Mouse (Mus musculus) stomach, embryonic 16.5 days (tissue): ENCODE results near the gene Hist3h2ba. TPM values are rescaled to one million over a fixed set of nuclear protein-coding genes. Genes with fewer than 3 reads are reported as not detected.

Experiments used
- ATAC-seq: fragments of 200-750 bp; cut with Nextera tagmentation; 2 replicates; pipeline ENCODE4 v1.8.0; 2017; ENCODE audit warnings: moderate number of reproducible peaks, moderate TSS enrichment; ENCODE audit not compliant: insufficient read depth, low FRiP score
- H3K27ac ChIP-seq: fragments of 300-500 bp; sonication (generic); 2 replicates; pipeline ENCODE4 v1.5.1; 2014; ENCODE audit warnings: low read length
- H3K27me3 ChIP-seq: fragments of 300-500 bp; sonication (generic); 2 replicates; pipeline ENCODE4 v1.6.1; 2014; ENCODE audit warnings: low read length, control low read depth, mixed read lengths; ENCODE audit not compliant: control insufficient read depth, insufficient read depth
- H3K36me3 ChIP-seq: fragments of 300-500 bp; sonication (generic); 2 replicates; pipeline ENCODE4 v1.6.1; 2014; ENCODE audit warnings: low read length; ENCODE audit not compliant: control insufficient read depth, insufficient read depth
- H3K4me1 ChIP-seq: fragments of 300-500 bp; sonication (generic); 2 replicates; pipeline ENCODE4 v1.6.1; 2014; ENCODE audit warnings: low read length, control low read depth, mixed read lengths; ENCODE audit not compliant: control insufficient read depth, insufficient read depth
- H3K4me2 ChIP-seq: fragments of 300-500 bp; sonication (generic); 2 replicates; pipeline ENCODE4 v1.6.1; 2014; ENCODE audit warnings: low read depth, low read length, mixed read lengths
- H3K4me3 ChIP-seq: fragments of 300-500 bp; sonication (generic); replicated peaks from 2 replicates; pipeline ENCODE4 v1.5.1; 2014; ENCODE audit warnings: mild to moderate bottlenecking, low read length
- H3K9ac ChIP-seq: fragments of 300-500 bp; sonication (generic); 2 replicates; pipeline ENCODE4 v1.6.1; 2014; ENCODE audit warnings: low read length
- H3K9me3 ChIP-seq: fragments of 300-500 bp; sonication (generic); replicated peaks from 2 replicates; pipeline ENCODE4 v1.6.1; 2016; ENCODE audit warnings: low read length, control low read depth; ENCODE audit not compliant: control insufficient read depth
- WGBS: fragments of 180-500 bp; shearing (Covaris S2); extraction: QIAGEN DNeasy Blood & Tissue Kit; methylation state at CpG from one replicate; pipeline ENCODE4 v1.1.7; 2014; 5-methylcytosine and 5-hydroxymethylcytosine counted together
- polyA plus RNA-seq: library from polyadenylated mRNA; unstranded; fragments of >200 nt; fragmentation: Nextera tagmentation; extraction: Ambion mirVana; gene quantifications from 2 replicates; pipeline ENCODE4 v1.2.1, GENCODE M21; 2015

The Hist3h2ba gene
- polyA plus RNA-seq, 1 experiment from 2014 or later: 50.7 TPM

GRCm38 (mm10) chr11:58989166-58989565 is 40.4 kb downstream of the Hist3h2ba start:
- no peak for ATAC-seq
- no peaks in the 10 kb centered on the region for H3K9me3 ChIP-seq
- no peak overlapping the region for H3K27ac ChIP-seq
- peaks cover 19% of the 10 kb centered on the region for H3K36me3 ChIP-seq
- 93% methylated on average over 4 of the region's 4 CpGs for WGBS
- no peaks in the 10 kb centered on the region for H3K27me3 ChIP-seq
- no peak overlapping the region for H3K4me2 ChIP-seq
- 0 out of 2 replicates have a peak, but pooled peaks cover 2% of the 10 kb centered on the region for H3K4me1 ChIP-seq
- no peak overlapping the region for H3K9ac ChIP-seq
- H3K4me3 ChIP-seq: no peak overlapping the region

- Histone ChIP-seq H3K9ac (no peak overlapping the region), H3K27me3 (0 out of 2 replicates have a peak, but pooled peaks cover 6% of the 10 kb centered on the region), H3K27ac (no peak overlapping the region), H3K36me3 (peaks cover 13% of the 10 kb centered on the region; the same call in 1 of the 2 replicates), H3K9me3 (no peaks in the 10 kb centered on the region), H3K4me3 (no peak overlapping the region), H3K4me2 (no peak overlapping the region), H3K4me1 (peaks cover 8% of the 10 kb centered on the region; the same call in 1 of the 2 replicates)
- no peak for ATAC-seq
- 84% methylated on average over 17 of the region's 17 CpGs for WGBS
These were observed 41.4 kb downstream of the Hist3h2ba start for GRCm38 (mm10) chr11:58990141-58990540.

- no peak overlapping the region for H3K27ac ChIP-seq
- WGBS: 76% methylated on average over 9 of the region's 9 CpGs
- no peak for ATAC-seq
These were observed 42.1 kb downstream of the Hist3h2ba start for GRCm38 (mm10) chr11:58990794-58991193.

GRCm38 (mm10) chr11:58991911-58992310 is 43.2 kb downstream of the Hist3h2ba start:
- H3K9me3 ChIP-seq: no peaks in the 10 kb centered on the region
- 69% methylated on average over 3 of the region's 3 CpGs for WGBS
- H3K27ac ChIP-seq: no peak overlapping the region
- H3K4me3 ChIP-seq: no peak overlapping the region
- H3K4me2 ChIP-seq: no peak overlapping the region
- 0 out of 2 replicates have a peak, but pooled peaks cover 8% of the 10 kb centered on the region for H3K27me3 ChIP-seq
- peaks cover 8% of the 10 kb centered on the region; the same call in 1 of the 2 replicates for H3K4me1 ChIP-seq
- no peak overlapping the region for H3K9ac ChIP-seq
- no peak for ATAC-seq
- H3K36me3 ChIP-seq: peaks cover 13% of the 10 kb centered on the region; the same call in 1 of the 2 replicates

More at GRCm38 (mm10) chr11:58990794-58991193, 42.1 kb downstream of the Hist3h2ba start:
- Histone ChIP-seq H3K4me2 (no peak overlapping the region), H3K9ac (no peak overlapping the region), H3K27me3 (0 out of 2 replicates have a peak, but pooled peaks cover 8% of the 10 kb centered on the region), H3K9me3 (no peaks in the 10 kb centered on the region), H3K4me3 (no peak overlapping the region), H3K36me3 (peaks cover 13% of the 10 kb centered on the region; the same call in 1 of the 2 replicates), H3K4me1 (peaks cover 8% of the 10 kb centered on the region; the same call in 1 of the 2 replicates)

DNA sequence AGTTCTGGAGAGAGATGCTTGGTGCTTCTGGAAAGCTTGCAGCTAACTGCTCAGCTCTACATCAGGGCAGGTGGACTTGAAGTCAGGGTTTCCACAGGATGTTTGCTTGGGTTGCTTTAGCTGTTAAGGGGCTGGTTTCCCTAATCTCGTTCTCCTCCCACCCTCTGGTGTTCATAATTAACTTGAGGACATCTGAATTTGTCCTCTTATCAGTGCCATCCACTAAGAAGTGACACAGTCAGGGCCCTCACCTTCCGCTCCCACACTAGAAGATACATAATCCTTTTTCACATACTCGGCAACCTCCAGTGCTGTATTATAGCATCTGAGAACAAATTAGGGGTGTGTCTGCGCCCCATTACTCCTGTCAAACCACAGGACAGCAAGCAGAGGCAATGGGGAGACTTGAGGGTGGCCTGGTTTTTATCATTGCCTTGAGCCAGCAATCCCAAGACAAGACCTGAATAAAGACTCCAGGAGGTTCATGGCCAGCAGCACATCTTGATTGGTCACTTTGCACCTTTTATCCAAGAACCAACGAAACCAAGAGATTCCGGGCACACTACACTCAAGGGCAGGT is 44.5 kb downstream of the Hist3h2ba start:
- Histone ChIP-seq H3K4me2 (no peak overlapping the region), H3K4me1 (peaks cover 8% of the 10 kb centered on the region; the same call in 1 of the 2 replicates), H3K9me3 (no peaks in the 10 kb centered on the region), H3K27ac (no peak overlapping the region), H3K4me3 (no peak overlapping the region), H3K27me3 (0 out of 2 replicates have a peak, but pooled peaks cover 8% of the 10 kb centered on the region), H3K9ac (no peak overlapping the region), H3K36me3 (peaks cover 12% of the 10 kb centered on the region; the same call in 1 of the 2 replicates)
- WGBS: 63% methylated on average over 6 of the region's 6 CpGs
- no peak for ATAC-seq

GRCm38 (mm10) chr11:58994337-58994826 is 45.7 kb downstream of the Hist3h2ba start:
- peaks cover under 1% of the 10 kb centered on the region; the same call in 1 of the 2 replicates for H3K36me3 ChIP-seq

GRCm38 (mm10) chr11:58995061-58995806 is 46.5 kb downstream of the Hist3h2ba start:
- Histone ChIP-seq H3K36me3 (no peaks in the 10 kb centered on the region; the same call in 1 of the 2 replicates), H3K27ac (no peak overlapping the region), H3K9me3 (no peaks in the 10 kb centered on the region), H3K9ac (no peak overlapping the region), H3K4me3 (no peak overlapping the region), H3K27me3 (0 out of 2 replicates have a peak, but pooled peaks cover 8% of the 10 kb centered on the region), H3K4me2 (peak overlapping the region; percentile 62; the same call in 1 of the 2 replicates), H3K4me1 (peaks cover 16% of the 10 kb centered on the region; the same call in 1 of the 2 replicates)
- ATAC-seq: no peak
- WGBS: 78% methylated on average over 9 of the region's 9 CpGs

More at GRCm38 (mm10) chr11:58994337-58994826, 45.7 kb downstream of the Hist3h2ba start:
- 0 out of 2 replicates have a peak, but pooled peaks cover 8% of the 10 kb centered on the region for H3K27me3 ChIP-seq
- ATAC-seq: peak; percentile 85
- H3K4me3 ChIP-seq: peak overlapping the region; percentile 44
- 1% methylated on average over 32 of the region's 35 CpGs for WGBS
- H3K4me1 ChIP-seq: peaks cover 16% of the 10 kb centered on the region; the same call in 1 of the 2 replicates
- no peaks in the 10 kb centered on the region for H3K9me3 ChIP-seq
- peak overlapping the region; percentile 63 for H3K9ac ChIP-seq
- peak overlapping the region; percentile 62 for H3K4me2 ChIP-seq
- H3K27ac ChIP-seq: no peak overlapping the region

DNA sequence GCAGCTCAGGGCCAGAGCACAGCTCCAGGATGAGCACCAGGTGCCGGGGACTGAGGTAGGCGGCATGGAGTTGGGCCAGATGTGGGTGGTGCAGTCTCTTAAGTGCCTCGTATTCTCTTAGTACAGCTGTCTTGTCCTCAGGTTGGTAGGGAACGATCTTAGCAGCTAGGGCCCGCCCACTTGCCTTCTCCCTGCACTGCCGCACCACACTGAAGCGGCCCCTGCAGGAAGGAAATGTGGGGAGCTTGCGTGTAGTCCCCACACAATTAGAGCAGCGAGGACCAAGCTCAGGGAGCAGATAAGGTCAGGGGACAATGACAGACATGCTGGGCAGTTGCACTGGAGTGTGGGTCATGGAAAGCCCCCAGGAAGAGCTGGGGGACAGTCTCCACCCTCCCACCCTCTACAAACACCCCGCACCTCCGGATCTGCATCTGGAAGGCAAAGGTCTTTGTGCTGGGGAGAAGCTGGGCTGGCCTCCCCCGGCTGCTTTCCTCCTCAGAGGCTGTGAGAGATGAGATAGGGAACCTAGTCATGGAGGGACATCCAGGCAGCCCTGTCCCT is 47.2 kb downstream of the Hist3h2ba start:
- WGBS: 49% methylated on average over 12 of the region's 12 CpGs
- Histone ChIP-seq H3K4me1 (peaks cover 16% of the 10 kb centered on the region; the same call in 1 of the 2 replicates), H3K4me3 (no peak overlapping the region), H3K36me3 (no peaks in the 10 kb centered on the region), H3K4me2 (no peak overlapping the region), H3K27ac (no peak overlapping the region), H3K9me3 (no peaks in the 10 kb centered on the region), H3K27me3 (0 out of 2 replicates have a peak, but pooled peaks cover 8% of the 10 kb centered on the region), H3K9ac (no peak overlapping the region)
- no peak for ATAC-seq
